Mouse (Mus musculus) intestine, embryonic 15.5 days (tissue): Measurements from ENCODE around the gene 4931428F04Rik. TPM values are rescaled to one million over a fixed set of nuclear protein-coding genes. Genes with fewer than 3 reads are reported as not detected.
A peak's percentile ranks its signal among the peaks of the same experiment; 100 is the strongest.

Experiments
- ATAC-seq: fragments of 200-750 bp; cut with Nextera tagmentation; 2 replicates; pipeline ENCODE4 v1.8.0; 2017; ENCODE audit warnings: moderate TSS enrichment, moderate library complexity
- H3K27ac ChIP-seq: fragments of 300-500 bp; sonication (generic); 2 replicates; pipeline ENCODE4 v1.5.1; 2015; ENCODE audit warnings: mild to moderate bottlenecking, inconsistent platforms
- H3K27me3 ChIP-seq: fragments of 300-500 bp; sonication (generic); replicated peaks from 2 replicates; pipeline ENCODE4 v1.6.1; 2015; ENCODE audit warnings: inconsistent platforms
- H3K36me3 ChIP-seq: fragments of 300-500 bp; sonication (generic); 2 replicates; pipeline ENCODE4 v1.6.1; 2015; ENCODE audit warnings: inconsistent platforms
- H3K4me1 ChIP-seq: fragments of 300-500 bp; sonication (generic); replicated peaks from 2 replicates; pipeline ENCODE4 v1.6.1; 2015; ENCODE audit warnings: inconsistent platforms
- H3K4me2 ChIP-seq: fragments of 300-500 bp; sonication (generic); replicated peaks from 2 replicates; pipeline ENCODE4 v1.6.1; 2015; ENCODE audit warnings: mild to moderate bottlenecking, inconsistent platforms
- H3K4me3 ChIP-seq: fragments of 300-500 bp; sonication (generic); replicated peaks from 2 replicates; pipeline ENCODE4 v1.5.1; 2015; ENCODE audit warnings: inconsistent platforms
- H3K9ac ChIP-seq: fragments of 300-500 bp; sonication (generic); 2 replicates; pipeline ENCODE4 v1.6.1; 2015; ENCODE audit warnings: inconsistent platforms
- H3K9me3 ChIP-seq: fragments of 300-500 bp; sonication (generic); 2 replicates; pipeline ENCODE4 v1.6.1; 2016; ENCODE audit warnings: inconsistent platforms
- WGBS: fragments of 180-500 bp; shearing (Covaris S2); methylation state at CpG from one replicate; pipeline ENCODE4 v1.1.7; 2015; 5-methylcytosine and 5-hydroxymethylcytosine counted together
- polyA plus RNA-seq: library from polyadenylated mRNA; unstranded; fragments of >200 nt; fragmentation: Nextera tagmentation; extraction: Ambion mirVana; gene quantifications from 2 replicates; pipeline ENCODE4 v1.2.1, GENCODE M21; 2015

The 4931428F04Rik gene
- polyA plus RNA-seq, 1 experiment from 2014 or later, result 8.6 TPM

DNA sequence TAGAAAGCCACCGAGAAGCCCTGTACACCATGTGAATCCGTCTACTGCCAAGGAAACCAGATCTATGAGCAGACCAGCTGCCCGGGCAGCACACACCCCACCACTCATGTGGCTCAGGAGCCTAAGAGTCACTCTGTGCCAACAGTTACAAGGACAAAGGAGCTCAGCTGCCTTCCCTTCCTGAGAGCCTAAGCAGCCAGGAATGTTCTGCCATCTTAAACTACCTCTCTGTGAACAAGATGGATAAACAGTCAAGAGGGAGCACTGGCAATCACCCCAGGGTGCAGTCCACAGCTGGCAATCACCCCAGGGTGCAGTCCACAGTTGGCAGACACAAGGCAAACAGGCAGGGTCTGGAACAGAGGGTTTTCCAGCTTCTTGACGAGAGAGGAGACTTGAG is 28.3 kb upstream of the 4931428F04Rik start:
- Histone ChIP-seq H3K9ac (no peak overlapping the region), H3K9me3 (no peaks in the 10 kb centered on the region), H3K27me3 (no peaks in the 10 kb centered on the region), H3K4me2 (no peak overlapping the region), H3K27ac (no peak overlapping the region), H3K36me3 (peaks cover 24% of the 10 kb centered on the region), H3K4me1 (no peaks in the 10 kb centered on the region), H3K4me3 (no peak overlapping the region)
- 84% methylated on average over 4 of the region's 4 CpGs for WGBS
- ATAC-seq, result no peak

DNA sequence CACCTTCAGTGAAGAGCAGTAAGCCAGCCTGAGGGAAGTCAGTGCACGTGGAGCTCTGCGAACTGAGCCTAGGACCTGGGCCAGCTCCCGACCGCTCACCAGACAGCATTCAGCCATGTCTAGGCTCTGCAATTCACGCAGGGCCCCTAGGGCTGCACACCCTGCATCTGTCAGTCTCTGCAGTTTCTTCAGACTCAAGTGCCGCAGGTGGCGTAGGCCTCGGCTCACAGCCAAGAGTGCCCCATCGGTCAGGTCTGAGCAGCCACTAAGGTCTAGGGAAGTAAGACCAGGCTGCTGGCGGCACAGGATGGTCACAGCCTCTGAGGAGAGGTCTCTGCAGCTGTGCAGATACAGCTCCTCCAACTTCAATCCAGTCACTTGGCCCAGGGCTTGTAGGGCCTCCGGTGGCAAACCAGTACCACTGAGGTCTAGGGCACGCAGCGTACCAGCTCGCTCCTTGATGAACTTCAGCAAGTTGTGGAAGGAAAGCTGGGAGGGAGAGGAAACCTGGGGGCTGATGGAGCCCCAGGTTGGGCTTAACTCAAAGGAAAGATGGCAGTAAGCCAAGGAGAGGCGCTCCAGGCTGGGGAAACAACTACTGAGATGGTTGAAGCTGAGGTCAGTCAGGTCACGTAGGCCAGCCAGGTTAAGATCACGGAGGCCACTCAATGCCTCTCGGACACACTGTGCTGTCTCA is 25.6 kb upstream of the 4931428F04Rik start:
- no peaks in the 10 kb centered on the region for H3K4me1 ChIP-seq
- 89% methylated on average over 18 of the region's 18 CpGs for WGBS
- no peak for ATAC-seq
- H3K27me3 ChIP-seq, result no peaks in the 10 kb centered on the region
- H3K27ac ChIP-seq, result no peak overlapping the region
- H3K4me2 ChIP-seq, result no peak overlapping the region
- no peak overlapping the region for H3K4me3 ChIP-seq
- no peaks in the 10 kb centered on the region for H3K9me3 ChIP-seq
- H3K36me3 ChIP-seq, result peaks cover 30% of the 10 kb centered on the region
- no peak overlapping the region for H3K9ac ChIP-seq

DNA sequence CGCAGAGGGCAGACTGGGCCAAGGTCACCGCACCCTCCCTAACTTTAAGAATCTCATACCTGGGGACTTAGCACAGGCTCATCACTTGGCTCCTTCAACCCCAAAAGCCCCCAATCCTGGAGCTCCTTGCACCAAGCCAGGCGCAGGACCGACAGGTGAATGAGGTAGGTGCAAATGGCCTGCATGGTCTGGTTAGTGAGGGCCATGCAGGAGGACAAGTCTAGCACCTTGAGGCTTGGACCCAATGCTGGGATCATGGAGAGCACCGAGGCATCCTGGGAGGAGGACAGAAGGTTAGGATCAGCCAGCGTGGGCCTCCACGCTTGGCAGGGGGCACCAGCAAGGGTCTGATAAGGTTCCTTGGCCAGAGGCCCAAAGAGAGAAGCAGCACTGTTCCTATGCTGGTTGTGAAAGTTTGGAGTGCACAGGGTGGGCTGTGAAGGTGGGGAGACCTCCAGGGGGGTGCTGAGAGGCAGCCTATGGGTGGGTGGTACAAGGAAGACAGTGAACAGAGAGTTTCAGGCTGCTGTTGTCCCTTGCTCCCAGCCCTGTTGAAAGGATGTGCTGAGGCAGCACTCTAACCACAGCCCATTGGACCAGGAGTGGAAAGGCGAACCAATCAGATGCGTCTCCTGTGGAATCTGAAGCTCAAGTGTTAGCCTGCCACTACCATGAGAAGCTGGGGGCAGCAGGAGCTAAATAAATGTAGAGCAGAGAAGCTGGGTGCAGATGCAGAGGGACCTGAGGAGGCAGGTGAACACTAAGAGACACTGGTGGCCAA is 24.1 kb upstream of the 4931428F04Rik start:
- WGBS, result 86% methylated on average over 9 of the region's 9 CpGs
- H3K4me2 ChIP-seq, result no peak overlapping the region
- H3K27me3 ChIP-seq, result no peaks in the 10 kb centered on the region
- ATAC-seq, result no peak
- no peaks in the 10 kb centered on the region for H3K4me1 ChIP-seq
- peaks cover 30% of the 10 kb centered on the region for H3K36me3 ChIP-seq
- no peaks in the 10 kb centered on the region for H3K9me3 ChIP-seq
- H3K9ac ChIP-seq, result no peak overlapping the region
- H3K4me3 ChIP-seq, result no peak overlapping the region
- no peak overlapping the region for H3K27ac ChIP-seq

DNA sequence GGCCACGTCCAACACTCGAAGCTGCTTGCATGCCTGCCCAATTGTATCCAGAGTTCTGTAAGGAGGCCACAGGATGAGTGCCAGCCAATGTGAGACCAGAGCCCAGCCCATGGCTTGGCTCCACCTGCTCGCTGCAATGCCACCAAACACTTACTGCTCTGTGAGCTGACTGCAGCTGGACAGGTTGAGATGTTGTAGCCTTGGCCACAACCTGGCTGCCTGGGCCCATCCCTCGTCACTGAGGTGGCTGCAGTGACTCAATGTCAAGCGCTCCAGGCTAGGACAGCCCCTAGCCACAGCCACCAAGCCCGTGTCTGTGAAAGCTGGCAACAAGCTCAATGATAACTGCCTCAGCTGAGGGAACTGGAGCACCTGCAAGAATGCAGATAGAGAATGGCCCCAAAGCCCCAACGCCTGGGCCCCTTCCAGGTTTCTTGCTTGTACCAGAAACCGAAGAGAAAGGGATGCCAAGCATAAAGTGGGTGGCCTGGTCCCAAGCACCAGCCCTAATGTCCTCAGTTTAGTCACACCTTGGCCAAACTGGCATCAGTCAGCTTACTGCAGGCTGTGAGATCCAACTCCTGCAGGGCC is 23.3 kb upstream of the 4931428F04Rik start:
- Histone ChIP-seq H3K9me3 (no peaks in the 10 kb centered on the region), H3K4me2 (no peak overlapping the region), H3K27me3 (no peaks in the 10 kb centered on the region), H3K9ac (no peak overlapping the region), H3K36me3 (peaks cover 36% of the 10 kb centered on the region), H3K4me3 (no peak overlapping the region), H3K4me1 (no peaks in the 10 kb centered on the region), H3K27ac (no peak overlapping the region)
- WGBS, result 83% methylated on average over 8 of the region's 8 CpGs
- no peak for ATAC-seq

DNA sequence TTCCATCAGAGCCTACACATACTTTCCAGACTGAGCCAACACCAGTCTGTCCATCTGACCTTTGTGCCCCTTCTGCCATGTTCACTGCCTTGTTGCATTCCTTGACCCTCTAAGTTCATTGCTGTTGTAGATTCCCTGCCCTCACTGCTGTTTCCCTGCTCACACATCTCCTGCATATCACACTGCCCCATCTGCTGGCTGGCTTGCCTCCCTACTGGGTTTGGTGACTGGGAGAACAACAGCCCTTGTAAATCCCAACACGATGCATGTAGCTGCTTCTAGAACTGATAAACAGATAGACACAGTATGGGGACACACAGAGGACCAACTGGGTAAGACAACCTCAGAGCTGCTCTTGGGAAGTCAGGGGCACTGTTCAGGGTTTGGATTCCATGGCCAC is 22.1 kb upstream of the 4931428F04Rik start:
- H3K4me2 ChIP-seq, result no peak overlapping the region
- no peaks in the 10 kb centered on the region for H3K4me1 ChIP-seq
- H3K36me3 ChIP-seq, result peaks cover 44% of the 10 kb centered on the region
- no peak overlapping the region for H3K4me3 ChIP-seq
- no peaks in the 10 kb centered on the region for H3K9me3 ChIP-seq
- H3K27ac ChIP-seq, result no peak overlapping the region
- no peaks in the 10 kb centered on the region for H3K27me3 ChIP-seq
- 84% methylated on average over 1 of the region's 1 CpGs for WGBS
- no peak for ATAC-seq
- H3K9ac ChIP-seq, result no peak overlapping the region

DNA sequence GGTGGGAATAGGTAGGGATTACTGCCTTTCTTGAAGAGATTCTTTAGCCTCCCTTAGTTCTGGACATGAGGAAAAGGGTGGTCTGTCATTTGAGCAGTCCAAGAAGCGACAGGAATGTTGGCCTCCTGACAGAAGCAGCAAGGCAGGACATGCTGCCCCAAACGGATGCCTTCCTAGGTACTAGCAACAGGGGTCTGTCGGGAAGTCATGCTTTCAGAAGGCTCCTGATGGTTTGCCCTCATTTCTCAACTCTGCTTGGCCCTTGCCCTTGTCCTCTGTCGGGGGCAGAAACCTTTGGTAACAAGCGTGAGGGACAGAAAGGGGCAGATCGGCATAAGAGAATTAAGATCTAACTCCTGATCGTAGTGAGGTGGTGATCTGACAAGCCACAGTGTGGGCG is 20.5 kb upstream of the 4931428F04Rik start:
- no peak overlapping the region for H3K27ac ChIP-seq
- no peak overlapping the region for H3K9ac ChIP-seq
- 85% methylated on average over 8 of the region's 8 CpGs for WGBS
- H3K4me2 ChIP-seq, result no peak overlapping the region
- H3K9me3 ChIP-seq, result no peaks in the 10 kb centered on the region
- H3K4me1 ChIP-seq, result peaks cover 11% of the 10 kb centered on the region
- no peak overlapping the region for H3K4me3 ChIP-seq
- no peak for ATAC-seq
- H3K27me3 ChIP-seq, result no peaks in the 10 kb centered on the region
- H3K36me3 ChIP-seq, result peaks cover 37% of the 10 kb centered on the region

DNA sequence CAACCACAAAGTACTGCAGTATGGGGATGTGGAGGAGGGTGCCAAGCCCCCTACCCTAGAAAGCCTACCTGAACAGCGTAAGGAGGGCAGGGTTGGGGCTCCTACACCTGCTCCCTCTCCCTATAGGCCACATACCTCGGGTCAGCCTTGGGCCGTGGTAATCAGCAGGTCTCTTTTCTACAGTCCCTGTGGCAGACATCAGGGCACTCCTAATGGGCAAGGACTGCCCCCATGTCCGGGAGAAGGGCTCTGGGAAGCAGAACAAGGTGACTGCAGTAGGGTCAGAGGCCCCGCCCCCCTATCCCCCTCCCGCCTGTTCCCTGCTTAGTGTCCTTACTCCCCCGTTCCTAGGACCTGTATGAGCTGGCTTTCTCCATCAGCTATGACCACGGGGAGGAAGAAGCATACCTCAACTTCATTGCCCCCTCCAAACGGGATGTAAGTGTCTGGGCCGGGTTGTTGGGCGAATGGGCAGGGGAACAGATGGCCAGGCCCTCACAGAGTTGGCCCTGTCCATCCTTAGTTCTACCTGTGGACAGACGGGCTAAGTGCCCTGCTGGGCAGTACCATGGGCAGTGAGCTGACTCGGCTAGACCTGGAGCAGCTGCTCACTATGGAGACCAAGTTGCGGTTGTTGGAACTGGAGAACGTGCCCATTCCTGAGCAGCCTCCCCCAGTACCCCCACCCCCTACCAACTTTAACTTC is 19.6 kb upstream of the 4931428F04Rik start:
- Histone ChIP-seq H3K9ac (no peak overlapping the region), H3K4me2 (no peak overlapping the region), H3K36me3 (peaks cover 35% of the 10 kb centered on the region), H3K27ac (no peak overlapping the region), H3K4me1 (peaks cover 18% of the 10 kb centered on the region), H3K9me3 (no peaks in the 10 kb centered on the region), H3K4me3 (no peak overlapping the region), H3K27me3 (no peaks in the 10 kb centered on the region)
- WGBS, result 83% methylated on average over 15 of the region's 15 CpGs
- no peak for ATAC-seq

DNA sequence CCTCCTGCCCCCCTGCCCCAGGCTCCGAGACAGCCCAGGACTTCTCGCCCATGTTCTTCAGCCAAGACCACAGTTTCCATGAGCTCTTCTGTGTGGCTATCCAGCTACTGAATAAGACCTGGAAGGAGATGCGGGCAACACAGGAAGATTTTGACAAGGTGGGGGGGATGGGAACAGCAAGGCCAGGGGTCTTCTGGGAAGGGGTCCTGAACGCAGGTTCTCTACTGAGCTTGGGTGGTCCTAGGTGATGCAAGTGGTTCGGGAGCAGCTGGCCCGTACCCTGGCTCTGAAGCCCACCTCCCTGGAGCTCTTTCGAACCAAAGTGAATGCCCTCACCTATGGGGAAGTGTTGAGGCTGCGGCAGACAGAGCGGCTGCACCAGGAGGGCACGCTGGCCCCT is 18.8 kb upstream of the 4931428F04Rik start:
- H3K9me3 ChIP-seq, result no peaks in the 10 kb centered on the region
- WGBS, result 94% methylated on average over 10 of the region's 10 CpGs
- no peak overlapping the region for H3K27ac ChIP-seq
- peaks cover 23% of the 10 kb centered on the region for H3K4me1 ChIP-seq
- H3K9ac ChIP-seq, result no peak overlapping the region
- H3K4me3 ChIP-seq, result no peak overlapping the region
- no peaks in the 10 kb centered on the region for H3K27me3 ChIP-seq
- H3K4me2 ChIP-seq, result no peak overlapping the region
- H3K36me3 ChIP-seq, result peaks cover 29% of the 10 kb centered on the region
- ATAC-seq, result no peak

DNA sequence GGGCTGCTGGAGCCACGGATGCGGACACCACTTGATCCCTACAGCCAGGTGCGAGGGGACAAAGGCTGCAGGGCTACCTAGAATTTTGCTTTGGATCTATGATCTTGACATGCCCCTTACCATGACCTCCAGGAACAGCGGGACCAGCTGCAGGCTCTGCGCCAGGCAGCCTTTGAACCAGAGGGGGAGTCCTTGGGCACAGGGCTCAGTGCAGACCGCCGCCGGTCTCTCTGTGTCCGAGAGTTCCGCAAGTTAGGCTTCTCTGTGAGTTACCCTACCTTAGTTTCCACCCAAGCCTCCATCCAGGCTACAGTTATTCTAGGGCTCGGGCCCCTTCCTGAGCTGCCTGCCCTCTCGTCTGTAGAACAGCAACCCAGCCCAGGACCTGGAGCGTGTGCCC is 18.0 kb upstream of the 4931428F04Rik start:
- Histone ChIP-seq H3K4me3 (no peak overlapping the region), H3K4me1 (peaks cover 23% of the 10 kb centered on the region), H3K9ac (no peak overlapping the region), H3K27ac (no peak overlapping the region), H3K36me3 (peaks cover 30% of the 10 kb centered on the region), H3K27me3 (no peaks in the 10 kb centered on the region), H3K4me2 (no peak overlapping the region), H3K9me3 (no peaks in the 10 kb centered on the region)
- ATAC-seq, result no peak
- 91% methylated on average over 13 of the region's 13 CpGs for WGBS

DNA sequence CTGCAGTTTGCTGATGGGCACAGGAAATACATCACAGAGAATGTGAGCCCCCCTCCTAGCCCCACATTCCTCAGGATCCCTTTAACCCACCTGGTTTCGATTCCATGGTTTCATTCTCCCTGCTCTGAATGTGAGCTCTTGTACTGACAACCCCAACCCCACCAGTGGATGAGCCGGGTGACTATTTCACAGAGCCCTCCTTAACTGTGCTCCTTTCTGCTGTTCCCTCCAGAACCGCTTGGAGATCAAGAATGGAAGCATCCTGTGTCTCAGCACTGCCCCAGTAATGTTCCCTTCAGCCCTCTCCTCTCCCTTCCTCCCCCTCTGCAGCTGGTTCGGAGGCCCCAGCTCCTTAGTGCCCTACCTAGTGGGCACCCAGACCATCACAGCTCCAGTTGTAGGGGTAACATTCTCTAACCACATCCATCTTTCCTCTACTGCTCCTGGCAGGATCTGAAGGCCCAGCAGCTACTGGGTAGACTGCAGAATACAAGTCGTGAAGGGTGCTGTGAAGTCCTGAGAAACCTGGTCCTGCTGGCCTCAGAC is 16.6 kb upstream of the 4931428F04Rik start:
- Histone ChIP-seq H3K27me3 (no peaks in the 10 kb centered on the region), H3K9ac (peak overlapping the region; percentile 55), H3K36me3 (peaks cover 36% of the 10 kb centered on the region), H3K4me3 (peak overlapping the region; percentile 42), H3K27ac (no peak overlapping the region), H3K9me3 (no peaks in the 10 kb centered on the region), H3K4me2 (peak overlapping the region; percentile 66), H3K4me1 (peaks cover 23% of the 10 kb centered on the region)
- ATAC-seq, result peak; percentile 16
- 34% methylated on average over 5 of the region's 5 CpGs for WGBS

DNA sequence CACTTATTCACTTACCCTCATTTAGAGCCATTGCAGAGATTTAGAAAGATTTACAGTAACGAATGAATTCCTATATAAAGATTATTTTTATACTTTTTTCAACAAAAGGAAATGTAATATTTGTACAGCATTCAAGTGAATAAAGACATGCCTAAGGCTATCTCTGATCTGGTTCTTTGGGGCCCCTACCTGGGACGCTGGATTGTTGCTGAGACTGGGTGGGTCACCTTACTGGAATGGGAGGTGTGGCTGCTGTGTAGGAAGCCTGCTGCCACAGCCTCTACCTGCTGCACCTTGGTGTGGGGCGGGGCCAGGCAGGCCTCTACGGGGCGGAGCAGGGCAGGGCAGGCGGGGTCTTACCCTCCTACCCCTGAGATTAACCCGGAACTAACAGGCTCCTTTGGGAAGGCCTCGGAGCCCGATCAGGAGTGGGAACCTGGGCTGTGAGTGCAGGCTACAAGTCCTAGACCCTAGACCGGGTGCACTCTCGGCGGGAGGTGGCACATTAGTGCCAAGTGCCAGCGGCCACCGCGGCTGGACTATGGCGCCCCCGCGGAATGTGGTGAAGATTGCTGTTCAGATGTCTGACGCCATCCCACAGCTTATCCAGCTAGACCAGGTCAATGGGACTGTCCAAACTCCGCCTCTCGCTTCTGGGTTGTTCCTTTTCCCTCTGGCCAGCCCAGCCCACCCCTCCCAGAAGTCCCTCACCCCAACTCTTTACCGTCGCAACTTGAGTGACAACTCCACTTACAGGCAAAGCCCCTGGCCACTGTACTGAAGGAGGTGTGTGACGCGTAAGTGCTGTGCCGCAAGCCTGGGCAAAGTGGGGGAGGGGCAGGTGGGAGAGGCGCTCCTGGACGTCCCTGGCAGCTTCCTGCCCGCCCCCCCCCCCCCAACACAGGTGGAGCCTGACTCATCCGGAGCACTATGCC is 15.8 kb upstream of the 4931428F04Rik start, which contains the start of gene Elmo3:
TSS of gene Elmo3 (plus strand) at position 391 of the 935 bp plus-strand sequence.
- H3K4me2 ChIP-seq, result peak within 1 kb of the TSS; percentile 66
- 6% methylated on average over 30 of the region's 30 CpGs for WGBS
- peaks cover 23% of the 10 kb centered on the region for H3K4me1 ChIP-seq
- H3K27ac ChIP-seq, result peak within 1 kb of the TSS; percentile 86
- peaks cover 42% of the 10 kb centered on the region for H3K36me3 ChIP-seq
- no peaks in the 10 kb centered on the region for H3K27me3 ChIP-seq
- H3K9ac ChIP-seq, result peak within 1 kb of the TSS; percentile 55
- peak within 1 kb of the TSS; percentile 42 for H3K4me3 ChIP-seq
- H3K9me3 ChIP-seq, result no peaks in the 10 kb centered on the region
- ATAC-seq, result peak; percentile 96
